Mouse (Mus musculus) midbrain, embryonic 16.5 days (tissue): ENCODE results near the gene Tdpoz1. TPM values are rescaled to one million over a fixed set of nuclear protein-coding genes. Genes with fewer than 3 reads are reported as not detected.

Experiments
- polyA plus RNA-seq: library from polyadenylated mRNA; unstranded; fragments of >200 nt; fragmentation: Nextera tagmentation; extraction: Ambion mirVana; gene quantifications from 2 replicates; pipeline ENCODE4 v1.2.1, GENCODE M21; 2015

The Tdpoz1 gene
- polyA plus RNA-seq, 1 experiment from 2014 or later = not detected

Other genes with a start within 250 kb of the Tdpoz1 start
- gene Tchh, start 234.0 kb downstream of the Tdpoz1 start, polyA plus RNA-seq = 1.1 and 1.2 TPM in 2 replicates
- not detected in 2 replicates for gene Tchhl1, start 207.6 kb downstream of the Tdpoz1 start, polyA plus RNA-seq
- 135 and 141 TPM in 2 replicates for gene S100a11, start 155.8 kb downstream of the Tdpoz1 start, polyA plus RNA-seq
- 87.0 and 107 TPM in 2 replicates for gene S100a10, start 121.2 kb downstream of the Tdpoz1 start, polyA plus RNA-seq
- gene Tdpoz2, start 23.6 kb downstream of the Tdpoz1 start, polyA plus RNA-seq = not detected in 2 replicates
- not detected in 2 replicates for gene Gm37596, start 16.8 kb upstream of the Tdpoz1 start, polyA plus RNA-seq
- gene Gm5773, start 96.7 kb upstream of the Tdpoz1 start, polyA plus RNA-seq = not detected in 2 replicates
- not detected in 2 replicates for gene Tdpoz4, start 120.1 kb upstream of the Tdpoz1 start, polyA plus RNA-seq
- not detected in 2 replicates for gene Tdpoz3, start 149.7 kb upstream of the Tdpoz1 start, polyA plus RNA-seq